Mouse (Mus musculus) lung, embryonic 14.5 days (tissue): Measurements from ENCODE around the gene Dbndd2. TPM values are rescaled to one million over a fixed set of nuclear protein-coding genes. Genes with fewer than 3 reads are reported as not detected.
A peak's percentile ranks its signal among the peaks of the same experiment; 100 is the strongest.

Experiments used
- ATAC-seq: fragments of 200-750 bp; cut with Nextera tagmentation; 2 replicates; pipeline ENCODE4 v1.8.0; 2017; ENCODE audit warnings: mild to moderate bottlenecking, moderate TSS enrichment, moderate library complexity; ENCODE audit not compliant: insufficient read depth
- DNase-seq: peaks from one replicate; pipeline ENCODE4 v3.0.0-alpha.2; 2015
- H3K27ac ChIP-seq: fragments of 300-500 bp; sonication (generic); 2 replicates; pipeline ENCODE4 v1.5.1; 2014; ENCODE audit warnings: low read depth, mild to moderate bottlenecking, moderate library complexity
- H3K27me3 ChIP-seq: fragments of 300-500 bp; sonication (generic); 2 replicates; pipeline ENCODE4 v1.6.1; 2014; ENCODE audit warnings: low read length, control low read depth; ENCODE audit not compliant: insufficient read depth
- H3K36me3 ChIP-seq: fragments of 300-500 bp; sonication (generic); 2 replicates; pipeline ENCODE4 v1.6.1; 2014; ENCODE audit warnings: control low read depth; ENCODE audit not compliant: insufficient read depth
- H3K4me1 ChIP-seq: fragments of 300-500 bp; sonication (generic); 2 replicates; pipeline ENCODE4 v1.6.1; 2014; ENCODE audit warnings: antibody characterized with exemption, control low read depth; ENCODE audit not compliant: insufficient read depth
- H3K4me2 ChIP-seq: fragments of 300-500 bp; sonication (generic); 2 replicates; pipeline ENCODE4 v1.6.1; 2014; ENCODE audit warnings: mild to moderate bottlenecking
- H3K4me3 ChIP-seq: fragments of 300-500 bp; sonication (generic); 2 replicates; pipeline ENCODE4 v1.5.1; 2014; ENCODE audit warnings: low read depth, low read length
- H3K9ac ChIP-seq: fragments of 300-500 bp; sonication (generic); 2 replicates; pipeline ENCODE4 v1.6.1; 2014
- H3K9me3 ChIP-seq: fragments of 300-500 bp; sonication (generic); 2 replicates; pipeline ENCODE4 v1.6.1; 2016; ENCODE audit warnings: low read depth, low read length, control low read depth
- CTCF ChIP-seq: IDR thresholded peaks from 2 replicates; pipeline ENCODE4 v1.5.1; 2016; ENCODE audit warnings: antibody characterized with exemption, low read depth
- WGBS: fragments of 180-500 bp; shearing (Covaris S2); extraction: QIAGEN DNeasy Blood & Tissue Kit; methylation state at CpG from one replicate; pipeline ENCODE4 v1.1.7; 2014; 5-methylcytosine and 5-hydroxymethylcytosine counted together
- polyA plus RNA-seq: library from polyadenylated mRNA; unstranded; fragments of >200 nt; fragmentation: Nextera tagmentation; extraction: Ambion mirVana; gene quantifications from 2 replicates; pipeline ENCODE4 v1.2.1, GENCODE M21; 2014

The Dbndd2 gene
- polyA plus RNA-seq, 1 experiment from 2014 or later: 4.4 TPM

DNA sequence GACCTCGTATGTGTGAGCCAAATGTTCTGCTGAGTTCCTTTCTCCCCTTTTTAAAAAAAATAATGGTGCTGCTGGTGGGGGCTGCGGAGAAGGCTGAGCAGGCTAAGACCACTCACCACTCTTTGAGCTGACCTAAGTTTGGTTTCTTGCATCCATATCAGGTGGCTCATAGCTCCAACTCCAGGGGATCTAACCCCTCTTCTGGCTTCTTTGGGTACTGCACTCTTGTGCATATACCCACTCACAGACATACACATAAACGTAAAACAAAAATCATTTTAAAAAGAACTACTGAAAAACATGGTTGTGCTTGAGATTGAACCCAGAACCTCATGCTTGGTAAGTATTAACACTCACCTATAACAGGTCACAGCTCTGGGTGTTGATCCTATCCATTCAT lies 19.0 kb downstream of the Dbndd2 start:
- Histone ChIP-seq H3K4me3 (no peak overlapping the region), H3K9me3 (peaks cover 5% of the 10 kb centered on the region; the same call in 1 of the 2 replicates), H3K4me2 (no peak overlapping the region), H3K9ac (no peak overlapping the region), H3K36me3 (peaks cover 73% of the 10 kb centered on the region), H3K27me3 (no peaks in the 10 kb centered on the region), H3K27ac (no peak overlapping the region), H3K4me1 (no peaks in the 10 kb centered on the region)
- WGBS: 93% methylated on average over 3 of the region's 3 CpGs
- ATAC-seq (no peak), DNase-seq (no peak)
- 0 out of 2 replicates have a peak, but pooled peaks have one; percentile 26 for TF ChIP-seq CTCF

DNA sequence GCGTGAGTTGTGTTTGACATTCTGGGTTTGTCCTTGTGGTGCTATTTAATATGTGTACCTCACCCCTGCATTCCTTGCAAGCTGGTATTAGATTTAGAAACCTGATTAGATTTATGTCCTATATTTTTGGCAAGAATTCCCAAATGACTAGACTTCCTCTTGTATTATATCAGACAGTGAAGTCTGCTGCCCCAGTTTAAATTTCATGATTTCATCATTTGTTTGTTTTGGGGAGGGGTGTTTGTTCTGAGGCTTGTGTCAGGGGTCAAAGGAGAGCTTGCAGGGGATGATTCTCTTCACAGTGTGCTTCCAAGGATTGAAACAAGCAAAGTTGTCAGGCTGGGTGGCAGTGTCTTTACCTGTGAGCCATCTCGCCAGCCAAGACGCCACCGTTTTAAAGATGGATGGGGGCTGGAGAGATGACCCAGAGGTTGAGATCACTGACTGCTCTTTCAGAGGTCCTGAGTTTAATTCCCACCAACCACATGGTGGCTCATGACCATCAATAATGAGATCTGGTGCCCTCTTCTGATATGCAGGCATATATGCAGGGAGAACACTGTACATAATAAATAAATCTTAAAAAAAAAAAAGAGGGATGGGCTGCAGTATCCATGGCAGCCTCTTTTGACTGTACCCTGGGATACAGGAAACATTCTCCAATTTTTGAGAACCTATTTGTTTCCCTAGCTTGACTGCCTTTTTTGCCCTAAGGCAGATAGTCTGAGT lies 19.9 kb downstream of the Dbndd2 start:
- no peaks in the 10 kb centered on the region for H3K27me3 ChIP-seq
- TF ChIP-seq CTCF: 0 out of 2 replicates have a peak, but pooled peaks have one; percentile 3
- 74% methylated on average over 4 of the region's 4 CpGs for WGBS
- no peak overlapping the region for H3K4me2 ChIP-seq
- peaks cover 65% of the 10 kb centered on the region for H3K36me3 ChIP-seq
- H3K9ac ChIP-seq: no peak overlapping the region
- H3K4me3 ChIP-seq: no peak overlapping the region
- ATAC-seq (no peak), DNase-seq (no peak)
- H3K27ac ChIP-seq: no peak overlapping the region
- no peaks in the 10 kb centered on the region for H3K4me1 ChIP-seq
- peaks cover 5% of the 10 kb centered on the region; the same call in 1 of the 2 replicates for H3K9me3 ChIP-seq

DNA sequence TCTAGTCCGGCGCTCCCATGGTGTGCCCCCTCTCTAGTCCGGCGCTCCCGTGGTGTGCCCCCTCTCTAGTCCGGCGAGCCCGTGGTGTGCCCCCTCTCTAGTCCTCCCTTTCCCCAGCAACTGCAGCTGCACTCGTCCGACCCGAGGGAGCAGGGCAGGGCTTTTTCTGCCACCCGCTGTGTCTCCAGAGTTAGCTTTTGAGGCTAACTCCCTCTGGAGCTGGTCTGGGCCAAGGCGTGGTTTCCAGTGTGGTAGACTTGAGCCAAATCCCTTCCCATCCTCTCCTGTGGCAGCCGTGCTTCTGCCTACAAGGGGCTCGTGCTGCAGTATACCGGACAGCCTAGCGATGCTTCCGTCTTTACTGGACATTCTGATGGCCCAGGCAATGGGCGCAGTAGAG lies 21.9 kb downstream of the Dbndd2 start:
- no peak for TF ChIP-seq CTCF
- H3K4me3 ChIP-seq: no peak overlapping the region
- H3K36me3 ChIP-seq: peaks cover 46% of the 10 kb centered on the region
- DNase-seq: no peak
- H3K9ac ChIP-seq: no peak overlapping the region
- peaks cover 5% of the 10 kb centered on the region; the same call in 1 of the 2 replicates for H3K9me3 ChIP-seq
- no peak overlapping the region for H3K27ac ChIP-seq
- 82% methylated on average over 19 of the region's 19 CpGs for WGBS
- no peak for ATAC-seq
- no peak overlapping the region for H3K4me2 ChIP-seq
- H3K4me1 ChIP-seq: no peaks in the 10 kb centered on the region
- no peaks in the 10 kb centered on the region for H3K27me3 ChIP-seq

DNA sequence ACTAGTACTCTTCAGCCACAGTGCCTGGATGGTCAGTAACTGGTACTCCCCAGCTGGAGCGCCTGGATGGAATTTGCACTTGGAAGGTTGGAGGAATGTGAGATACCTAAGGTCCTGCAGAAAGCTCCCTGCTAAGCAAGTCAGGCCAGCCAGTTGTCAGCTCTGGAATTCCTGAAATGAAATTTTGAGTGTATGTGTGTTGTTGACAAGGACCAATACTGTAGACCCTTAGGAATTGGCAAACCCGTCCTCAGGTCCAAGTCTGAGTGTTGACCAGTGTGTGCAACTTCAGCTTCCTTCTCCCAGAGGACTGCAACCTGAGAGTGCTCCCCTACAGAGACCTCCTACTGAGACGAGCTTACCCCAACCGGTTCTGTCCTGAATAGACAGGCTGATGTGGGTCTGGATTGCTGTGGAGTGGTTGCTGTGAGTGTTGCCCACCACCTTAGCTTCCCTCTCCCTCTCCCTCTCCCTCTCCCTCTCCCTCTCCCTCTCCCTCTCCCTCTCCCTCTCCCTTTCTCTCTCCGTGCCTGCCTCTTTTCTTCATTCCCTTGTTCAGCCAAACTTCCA lies 24.8 kb downstream of the Dbndd2 start:
- H3K9ac ChIP-seq: no peak overlapping the region
- H3K9me3 ChIP-seq: no peaks in the 10 kb centered on the region
- WGBS: 32% methylated on average over 5 of the region's 5 CpGs
- DNase-seq (no peak), ATAC-seq (peak; percentile 42; the same call in 1 of the 2 replicates)
- no peak overlapping the region for H3K4me2 ChIP-seq
- no peaks in the 10 kb centered on the region for H3K27me3 ChIP-seq
- peaks cover 21% of the 10 kb centered on the region; the same call in 1 of the 2 replicates for H3K36me3 ChIP-seq
- no peak for TF ChIP-seq CTCF
- no peaks in the 10 kb centered on the region for H3K4me1 ChIP-seq
- H3K27ac ChIP-seq: peak overlapping the region; percentile 65; the same call in 1 of the 2 replicates
- no peak overlapping the region for H3K4me3 ChIP-seq

DNA sequence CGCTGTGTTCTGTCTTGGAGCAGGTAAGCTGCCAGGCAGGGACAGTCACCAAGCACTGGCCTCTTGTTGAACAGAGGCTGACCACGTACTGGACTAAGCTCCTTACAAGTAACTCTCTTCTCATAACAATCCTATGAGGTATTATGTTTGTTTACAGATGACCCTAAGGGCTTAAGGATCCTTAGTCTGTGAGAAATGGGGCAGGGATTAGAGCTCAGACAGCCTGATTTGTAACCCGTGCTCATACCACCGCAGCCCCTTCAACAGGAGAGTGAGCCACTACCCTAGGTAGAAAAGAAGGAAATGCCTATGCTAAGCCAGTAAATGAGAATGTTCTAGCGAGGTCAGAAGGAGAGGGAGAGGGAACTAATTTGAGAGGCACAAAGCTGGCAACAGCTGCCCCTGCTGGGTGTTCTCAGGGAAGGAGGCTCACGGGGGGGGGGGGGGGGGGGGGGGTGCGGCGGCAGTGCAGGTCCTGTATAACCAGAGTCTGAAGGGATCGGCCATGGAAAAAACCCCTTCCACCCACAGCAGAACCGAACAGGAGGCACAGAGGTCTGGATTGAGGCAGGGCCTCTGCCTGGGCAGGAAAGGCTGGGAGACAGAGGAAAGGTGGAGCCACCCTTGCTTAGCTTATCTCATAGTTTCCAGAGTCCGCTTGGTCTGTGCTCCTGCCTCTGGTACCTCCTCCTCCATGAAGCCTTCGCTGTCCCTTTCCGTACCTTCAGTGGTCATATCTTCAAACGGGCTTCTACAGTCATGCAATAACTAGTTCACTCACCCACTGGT lies 26.4 kb downstream of the Dbndd2 start:
- no peak overlapping the region for H3K9ac ChIP-seq
- TF ChIP-seq CTCF: no peak
- no peak for ATAC-seq
- H3K4me2 ChIP-seq: no peak overlapping the region
- H3K27me3 ChIP-seq: no peaks in the 10 kb centered on the region
- no peak for DNase-seq
- WGBS: 54% methylated on average over 14 of the region's 14 CpGs
- H3K36me3 ChIP-seq: 0 out of 2 replicates have a peak, but pooled peaks cover 9% of the 10 kb centered on the region
- no peaks in the 10 kb centered on the region for H3K4me1 ChIP-seq
- H3K27ac ChIP-seq: no peak overlapping the region
- no peak overlapping the region for H3K4me3 ChIP-seq
- no peaks in the 10 kb centered on the region for H3K9me3 ChIP-seq

DNA sequence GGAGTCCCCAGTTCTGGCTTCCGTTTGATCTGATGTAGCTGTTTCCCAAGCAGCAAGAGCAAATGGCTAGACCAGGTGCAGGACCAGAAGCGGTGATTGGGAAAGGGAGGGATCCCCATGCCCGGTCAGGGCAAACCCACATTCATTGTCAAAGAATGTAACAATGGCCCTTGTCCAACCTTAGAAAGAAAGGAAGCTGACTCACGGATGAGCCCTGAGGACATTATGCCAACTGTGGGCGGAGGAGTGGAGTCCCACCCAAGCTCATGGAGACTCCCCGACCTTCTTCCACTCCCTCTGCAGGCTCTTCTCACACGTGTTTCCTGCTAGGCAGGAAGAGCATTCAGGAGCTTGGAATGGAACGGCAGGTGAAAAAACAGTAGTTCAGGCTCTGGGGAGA lies 27.5 kb downstream of the Dbndd2 start:
- H3K4me1 ChIP-seq: no peaks in the 10 kb centered on the region
- 0 out of 2 replicates have a peak, but pooled peaks cover 5% of the 10 kb centered on the region for H3K36me3 ChIP-seq
- no peaks in the 10 kb centered on the region for H3K27me3 ChIP-seq
- no peaks in the 10 kb centered on the region for H3K9me3 ChIP-seq
- ATAC-seq: no peak
- 64% methylated on average over 8 of the region's 8 CpGs for WGBS
- no peak for TF ChIP-seq CTCF
- DNase-seq: peak; percentile 26
- no peak overlapping the region for H3K4me3 ChIP-seq
- no peak overlapping the region for H3K27ac ChIP-seq
- H3K4me2 ChIP-seq: no peak overlapping the region
- no peak overlapping the region for H3K9ac ChIP-seq

DNA sequence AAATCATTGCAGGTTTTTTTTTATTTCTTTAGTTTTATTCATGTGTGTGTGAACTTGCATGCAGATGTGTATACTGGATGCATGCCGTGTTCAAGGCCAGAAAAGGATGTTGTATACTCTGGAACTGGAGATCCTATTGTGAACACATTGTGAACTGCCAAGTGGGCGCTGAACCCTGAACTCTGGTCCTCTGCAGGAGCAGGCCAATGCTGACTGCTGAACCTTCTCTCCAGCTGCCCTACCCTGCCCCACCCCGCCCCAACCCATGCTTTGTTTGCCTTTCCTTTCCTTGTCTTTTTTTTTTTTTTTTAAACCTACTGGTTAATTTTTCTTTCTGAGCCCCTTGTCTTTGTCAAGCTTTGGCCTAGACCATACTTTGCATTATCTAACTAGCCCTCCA lies 29.0 kb downstream of the Dbndd2 start:
- 77% methylated on average over 3 of the region's 3 CpGs for whole genome bisulfite sequencing
- no peak for DNase-seq
- no peaks in the 10 kb centered on the region for H3K9me3 ChIP-seq
- H3K4me2 ChIP-seq: no peak overlapping the region
- H3K27ac ChIP-seq: no peak overlapping the region
- H3K9ac ChIP-seq: no peak overlapping the region
- ATAC-seq: no peak
- no peaks in the 10 kb centered on the region for H3K4me1 ChIP-seq
- TF ChIP-seq CTCF: no peak
- no peaks in the 10 kb centered on the region for H3K27me3 ChIP-seq
- H3K36me3 ChIP-seq: no peaks in the 10 kb centered on the region
- H3K4me3 ChIP-seq: no peak overlapping the region
